ENCODE assay signal across 1 mouse cellular context in genomic region chr2:160881462-160882101, GRCm38 (mm10).
TF ChIP-seq lines count a peak whose summit lies in the region.

No protein-coding gene starts in this region.

TF ChIP-seq in myocyte, 11 proteins besides CTCF, POLR2A, EP300 and RAD21 (continued from another document):
- no peak for TF ChIP-seq MAX (IDR thresholded peaks at IDR 0.05; ENCODE audit: low read depth)
TF ChIP-seq in myocyte: peak in this region for 0.
